Mouse (Mus musculus): ENCODE measurements at regions not wholly inside any gene's neighbourhood (a gene's known extent, or its start where the extent isn't known, plus 50 kb on each side); places are given as distances from the start of the nearest gene placed in this dataset.
A peak's percentile ranks its signal among the peaks of the same experiment; 100 is the strongest.

DNA sequence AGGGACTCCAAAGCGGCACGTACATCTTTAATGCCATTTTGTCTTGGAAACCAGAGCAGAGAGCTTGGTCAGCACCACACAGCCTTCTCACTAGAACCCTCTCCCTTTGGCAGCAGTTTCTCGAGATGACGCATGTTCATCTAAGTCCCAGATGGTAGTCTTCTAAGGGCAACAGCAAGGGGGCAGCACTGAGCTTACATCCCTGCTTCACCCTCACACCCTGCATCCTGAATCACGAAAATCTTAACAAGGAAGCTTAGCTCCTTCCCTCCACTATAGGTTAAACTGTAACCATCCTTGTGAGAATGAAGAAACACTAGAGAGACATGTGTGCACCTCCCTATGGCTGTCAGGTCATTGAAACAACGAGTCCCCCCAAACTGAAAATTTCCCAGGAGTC, 538.4 kb downstream of the Plekhb2 start:
- H3K4me2 ChIP-seq (replicated peaks): no peak overlapping the region
- H3K27me3 ChIP-seq: no peaks in the 10 kb centered on the region; the same call in 1 of the 2 replicates
- H3K4me1 ChIP-seq: no peaks in the 10 kb centered on the region
- ATAC-seq (ENCODE audit: low FRiP score): no peak
- H3K27ac ChIP-seq: no peak overlapping the region
- H3K9ac ChIP-seq: no peak overlapping the region
- no peak overlapping the region for H3K4me3 ChIP-seq
- H3K9me3 ChIP-seq (replicated peaks): no peaks in the 10 kb centered on the region
- 31% methylated on average over 6 of the region's 6 CpGs for WGBS
- H3K36me3 ChIP-seq: no peaks in the 10 kb centered on the region

DNA sequence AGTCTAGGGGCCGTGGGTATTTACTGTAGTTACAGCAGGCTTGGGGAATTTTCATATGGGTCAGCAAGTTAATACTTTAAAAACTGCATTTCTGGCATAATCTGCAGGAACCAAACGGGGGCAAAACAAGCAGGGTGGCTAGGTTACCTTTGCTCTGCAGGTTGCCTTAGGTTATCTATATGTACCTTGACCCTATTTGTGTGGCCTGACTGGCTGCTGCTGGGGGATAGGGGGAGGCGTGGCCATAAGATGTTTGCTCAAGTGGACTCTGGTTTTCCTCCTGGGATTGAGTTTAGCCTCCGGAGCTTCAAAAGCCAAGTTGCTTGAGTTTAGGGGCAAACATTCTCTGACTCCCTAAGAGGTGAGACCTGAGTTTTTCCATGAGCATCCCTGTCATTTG, 540.6 kb downstream of the Plekhb2 start:
- no peaks in the 10 kb centered on the region for H3K36me3 ChIP-seq
- no peak overlapping the region for H3K4me2 ChIP-seq (replicated peaks)
- no peak overlapping the region for H3K9ac ChIP-seq
- no peaks in the 10 kb centered on the region; the same call in 1 of the 2 replicates for H3K27me3 ChIP-seq
- H3K4me1 ChIP-seq: no peaks in the 10 kb centered on the region
- H3K9me3 ChIP-seq (replicated peaks): no peaks in the 10 kb centered on the region
- ATAC-seq (ENCODE audit: low FRiP score): no peak
- H3K4me3 ChIP-seq: no peak overlapping the region
- no peak overlapping the region for H3K27ac ChIP-seq
- 80% methylated on average over 4 of the region's 4 CpGs for WGBS

DNA sequence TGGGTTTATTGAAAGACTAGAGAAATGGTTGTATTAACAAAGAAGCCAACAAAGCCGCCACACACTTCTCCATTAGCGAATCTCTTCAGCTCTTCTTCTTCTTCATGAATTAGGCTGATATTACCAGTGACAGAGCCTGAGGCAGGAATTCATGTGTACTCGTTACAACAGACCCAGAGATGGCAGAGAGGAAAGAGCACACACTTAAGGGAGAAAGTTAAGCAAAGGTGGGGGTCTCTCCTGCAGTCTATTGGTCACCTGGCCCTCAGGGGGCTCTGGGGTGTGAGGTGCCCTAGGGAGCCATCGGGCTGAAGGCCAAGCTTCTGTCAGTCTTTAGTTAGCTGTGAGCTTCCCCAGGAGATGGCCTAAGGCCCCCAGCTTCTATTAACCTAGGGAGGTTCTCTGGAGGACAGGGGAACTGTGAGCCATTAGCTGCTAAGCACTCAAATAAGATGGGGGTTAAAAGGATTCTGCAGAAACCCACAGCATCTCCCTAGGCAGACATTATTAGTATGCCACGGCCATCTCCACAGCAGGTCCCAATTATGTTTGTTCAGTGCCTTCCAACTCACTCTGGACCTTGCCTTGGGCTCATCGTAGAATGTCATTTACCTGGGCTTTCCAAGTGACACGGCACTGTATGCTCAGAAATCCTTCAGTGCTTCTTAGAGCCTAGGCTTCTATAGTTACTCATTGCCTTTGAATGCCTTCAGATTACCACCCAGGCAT, 541.2 kb downstream of the Plekhb2 start:
- Histone ChIP-seq H3K9me3 (replicated peaks) (no peaks in the 10 kb centered on the region), H3K27ac (no peak overlapping the region), H3K4me1 (no peaks in the 10 kb centered on the region), H3K9ac (no peak overlapping the region), H3K27me3 (no peaks in the 10 kb centered on the region; the same call in 1 of the 2 replicates), H3K36me3 (no peaks in the 10 kb centered on the region), H3K4me3 (no peak overlapping the region), H3K4me2 (replicated peaks) (no peak overlapping the region)
- ATAC-seq (ENCODE audit: low FRiP score): no peak
- WGBS: 80% methylated on average over 7 of the region's 7 CpGs

DNA sequence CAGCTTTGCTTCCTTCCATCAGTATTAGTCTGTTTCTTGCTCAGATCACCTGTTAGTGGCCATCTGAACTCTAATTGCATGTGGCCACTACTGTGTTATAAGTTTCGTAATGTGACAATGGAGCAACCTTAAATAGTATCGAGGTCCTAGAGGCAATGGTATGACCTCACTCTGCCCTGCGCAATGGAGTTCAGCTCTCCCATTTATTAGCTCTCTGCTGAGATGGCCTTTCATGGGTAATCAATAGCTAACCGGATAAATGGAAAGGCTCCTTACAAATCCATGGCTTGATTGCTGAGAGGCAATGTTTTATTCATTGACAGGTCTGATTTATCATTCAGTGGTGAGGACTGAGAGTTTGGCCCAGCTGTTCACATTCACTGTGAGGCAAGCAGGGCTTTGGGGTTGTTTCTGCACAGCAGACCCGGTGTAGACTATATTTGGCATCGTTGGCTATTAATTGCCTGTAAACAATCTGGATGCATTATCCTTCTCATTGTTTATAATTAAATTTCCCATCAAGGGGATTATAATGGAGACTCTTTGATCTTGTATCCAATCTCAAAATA, 543.9 kb downstream of the Plekhb2 start:
- 0 out of 2 replicates have a peak, but pooled peaks have one; percentile 32 for ATAC-seq (ENCODE audit: low FRiP score)

DNA sequence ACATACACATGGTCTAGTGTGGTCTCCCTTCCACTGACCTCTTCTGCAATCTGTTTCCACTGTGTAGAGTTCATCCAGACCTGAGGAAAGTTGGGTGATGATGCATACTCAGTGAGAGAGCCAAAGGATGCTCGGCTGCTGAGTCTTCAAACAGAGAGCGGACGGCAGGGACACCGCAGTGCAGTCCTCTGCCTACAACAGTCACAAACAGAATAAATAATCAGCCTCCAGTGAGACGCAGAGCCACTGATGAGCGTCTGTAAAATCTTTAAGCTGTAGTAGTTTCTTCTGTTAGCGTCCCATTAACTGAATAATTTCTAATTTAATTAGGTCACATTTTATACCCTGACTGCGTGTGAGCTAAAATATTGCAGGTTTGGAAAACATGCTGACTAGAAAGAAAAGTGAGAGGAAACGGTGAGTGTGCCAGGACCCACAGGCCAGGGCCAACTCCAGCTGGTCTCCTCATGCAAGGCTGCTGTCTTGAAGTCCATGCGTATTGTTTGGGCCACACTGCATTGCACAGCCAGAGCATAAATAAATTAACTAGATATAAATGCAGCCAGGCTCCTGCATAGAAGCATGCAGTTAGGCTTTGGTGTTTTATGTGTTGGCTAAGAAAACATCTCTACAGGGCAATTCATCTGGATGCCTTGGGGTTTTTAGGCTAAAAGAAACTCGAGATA, 551.0 kb downstream of the Plekhb2 start:
- Histone ChIP-seq H3K36me3 (no peaks in the 10 kb centered on the region), H3K27ac (no peak overlapping the region), H3K4me1 (peaks cover 7% of the 10 kb centered on the region; the same call in 1 of the 2 replicates), H3K9ac (no peak overlapping the region), H3K4me3 (no peak overlapping the region), H3K27me3 (no peaks in the 10 kb centered on the region), H3K4me2 (replicated peaks) (no peak overlapping the region), H3K9me3 (replicated peaks) (no peaks in the 10 kb centered on the region)
- WGBS: 82% methylated on average over 11 of the region's 11 CpGs
- ATAC-seq (ENCODE audit: low FRiP score): no peak

More for the DNA sequence above, 543.9 kb downstream of the Plekhb2 start:
- Histone ChIP-seq H3K4me1 (no peaks in the 10 kb centered on the region), H3K9ac (no peak overlapping the region), H3K4me3 (no peak overlapping the region), H3K27ac (no peak overlapping the region), H3K27me3 (no peaks in the 10 kb centered on the region), H3K4me2 (replicated peaks) (no peak overlapping the region), H3K36me3 (no peaks in the 10 kb centered on the region), H3K9me3 (replicated peaks) (no peaks in the 10 kb centered on the region)
- 49% methylated on average over 6 of the region's 6 CpGs for WGBS

DNA sequence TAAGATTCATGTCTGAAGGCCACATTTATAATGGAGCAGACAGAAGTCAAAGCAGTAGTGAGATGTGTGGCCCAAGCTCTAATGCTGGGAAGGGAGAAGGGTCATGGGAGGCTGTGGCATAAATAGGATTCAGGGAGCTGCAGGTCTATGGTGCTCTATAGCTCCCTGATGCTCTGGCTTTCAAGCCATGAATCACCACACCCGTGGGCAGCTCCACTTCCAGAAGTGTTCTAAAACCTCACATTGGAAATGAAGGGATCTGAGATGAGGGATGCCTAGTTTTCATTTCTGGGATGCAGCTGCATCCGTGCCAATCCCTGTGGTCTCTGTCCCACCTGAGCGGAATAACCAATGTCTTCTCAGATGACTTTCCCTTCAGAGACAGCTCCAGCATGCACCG, 553.2 kb downstream of the Plekhb2 start:
- no peak overlapping the region for H3K4me2 ChIP-seq (replicated peaks)
- no peak overlapping the region for H3K27ac ChIP-seq
- no peaks in the 10 kb centered on the region for H3K36me3 ChIP-seq
- H3K27me3 ChIP-seq: no peaks in the 10 kb centered on the region
- 75% methylated on average over 4 of the region's 4 CpGs for WGBS
- no peak overlapping the region for H3K4me3 ChIP-seq
- no peaks in the 10 kb centered on the region for H3K9me3 ChIP-seq (replicated peaks)
- H3K4me1 ChIP-seq: peaks cover 7% of the 10 kb centered on the region; the same call in 1 of the 2 replicates
- H3K9ac ChIP-seq: no peak overlapping the region
- no peak for ATAC-seq (ENCODE audit: low FRiP score)

DNA sequence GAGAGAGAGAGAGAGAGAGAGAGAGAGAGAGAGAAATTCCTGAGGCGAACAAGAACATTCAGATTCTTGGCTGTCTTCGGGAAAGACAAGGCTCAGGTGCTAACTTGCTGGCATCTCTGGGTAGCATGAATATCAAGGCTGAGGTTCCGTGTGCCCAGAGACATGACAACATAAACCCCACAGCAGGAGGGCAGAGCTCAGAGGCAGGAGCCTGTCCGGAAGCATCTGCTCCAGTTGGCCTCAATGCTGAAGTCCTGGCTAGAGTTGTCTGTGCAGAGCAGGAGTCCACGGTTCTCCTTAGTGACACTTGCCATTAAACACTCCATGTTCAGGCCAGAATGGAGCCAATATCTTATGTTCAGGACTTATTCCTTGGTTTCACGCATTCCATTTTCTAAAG, 555.6 kb downstream of the Plekhb2 start:
- H3K27ac ChIP-seq: no peak overlapping the region
- no peaks in the 10 kb centered on the region for H3K9me3 ChIP-seq (replicated peaks)
- H3K4me2 ChIP-seq (replicated peaks): no peak overlapping the region
- H3K4me1 ChIP-seq: peaks cover 7% of the 10 kb centered on the region; the same call in 1 of the 2 replicates
- H3K4me3 ChIP-seq: no peak overlapping the region
- H3K36me3 ChIP-seq: no peaks in the 10 kb centered on the region
- no peak for ATAC-seq (ENCODE audit: low FRiP score)
- H3K27me3 ChIP-seq: no peaks in the 10 kb centered on the region
- 70% methylated on average over 6 of the region's 6 CpGs for WGBS
- no peak overlapping the region for H3K9ac ChIP-seq

DNA sequence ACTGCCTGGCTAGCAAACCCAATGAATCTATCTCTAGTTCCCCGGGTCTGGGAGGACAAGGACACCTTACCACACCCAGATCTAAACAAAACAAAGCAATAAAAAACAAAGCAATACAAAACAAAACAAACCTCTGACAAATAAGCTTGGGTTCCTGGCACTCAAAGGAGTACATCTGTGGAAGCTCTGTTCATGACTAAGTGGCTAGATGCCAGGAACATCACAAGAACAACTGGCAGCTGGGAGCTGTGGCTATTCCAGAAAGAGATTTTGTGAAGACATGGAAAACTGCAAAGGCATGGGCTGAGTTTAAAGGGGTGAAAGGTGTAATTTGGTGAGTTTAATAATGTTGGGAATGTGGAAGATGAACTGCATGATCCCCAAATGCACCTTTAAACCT, 565.9 kb downstream of the Plekhb2 start:
- no peaks in the 10 kb centered on the region for H3K27me3 ChIP-seq
- no peaks in the 10 kb centered on the region for H3K36me3 ChIP-seq
- no peak overlapping the region for H3K4me3 ChIP-seq
- H3K9me3 ChIP-seq (replicated peaks): no peaks in the 10 kb centered on the region
- no peaks in the 10 kb centered on the region for H3K4me1 ChIP-seq
- ATAC-seq (ENCODE audit: low FRiP score): no peak
- no peak overlapping the region for H3K27ac ChIP-seq
- H3K9ac ChIP-seq: no peak overlapping the region
- H3K4me2 ChIP-seq (replicated peaks): no peak overlapping the region
- WGBS: 71% methylated on average over 1 of the region's 1 CpGs

DNA sequence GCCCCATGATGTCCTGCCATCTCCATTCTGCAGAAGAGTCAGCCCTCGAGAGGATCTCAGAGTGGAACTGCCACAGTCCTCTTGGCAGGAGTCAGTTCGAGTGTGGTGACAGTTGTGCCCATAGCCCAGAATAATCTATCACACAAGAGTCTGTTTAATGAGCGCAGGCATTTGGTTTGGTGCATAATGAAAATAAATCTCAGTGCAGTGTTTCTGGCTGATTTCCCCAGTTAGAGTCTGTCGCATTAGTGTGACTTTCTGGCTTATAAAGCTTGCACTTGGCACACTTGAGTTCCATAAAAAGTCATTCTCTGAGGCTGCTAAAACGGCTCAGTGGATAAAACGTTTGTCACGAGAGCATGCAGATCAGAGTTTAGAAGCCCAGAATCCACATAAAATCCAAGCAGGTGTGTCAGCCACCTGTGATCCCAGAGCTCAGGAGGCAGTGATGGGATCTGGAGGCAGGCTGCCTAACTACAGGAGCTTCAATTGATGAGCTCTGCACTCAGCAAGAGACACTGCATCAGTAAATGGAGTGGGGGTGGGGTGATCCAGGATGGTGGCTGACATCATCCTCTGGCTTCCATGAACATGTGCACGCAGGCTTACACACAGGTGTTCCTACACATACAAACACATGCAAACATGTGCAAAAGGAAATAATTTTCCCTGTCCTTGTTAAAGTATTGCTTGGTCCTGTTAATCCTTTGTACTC, 578.5 kb downstream of the Plekhb2 start:
- no peak overlapping the region for H3K4me3 ChIP-seq
- peaks cover 3% of the 10 kb centered on the region; the same call in 1 of the 2 replicates for H3K9me3 ChIP-seq (replicated peaks)
- no peaks in the 10 kb centered on the region for H3K4me1 ChIP-seq
- no peaks in the 10 kb centered on the region for H3K27me3 ChIP-seq
- no peak overlapping the region for H3K27ac ChIP-seq
- no peak for ATAC-seq (ENCODE audit: low FRiP score)
- no peaks in the 10 kb centered on the region for H3K36me3 ChIP-seq
- WGBS: 88% methylated on average over 8 of the region's 8 CpGs
- no peak overlapping the region for H3K4me2 ChIP-seq (replicated peaks)
- no peak overlapping the region for H3K9ac ChIP-seq

DNA sequence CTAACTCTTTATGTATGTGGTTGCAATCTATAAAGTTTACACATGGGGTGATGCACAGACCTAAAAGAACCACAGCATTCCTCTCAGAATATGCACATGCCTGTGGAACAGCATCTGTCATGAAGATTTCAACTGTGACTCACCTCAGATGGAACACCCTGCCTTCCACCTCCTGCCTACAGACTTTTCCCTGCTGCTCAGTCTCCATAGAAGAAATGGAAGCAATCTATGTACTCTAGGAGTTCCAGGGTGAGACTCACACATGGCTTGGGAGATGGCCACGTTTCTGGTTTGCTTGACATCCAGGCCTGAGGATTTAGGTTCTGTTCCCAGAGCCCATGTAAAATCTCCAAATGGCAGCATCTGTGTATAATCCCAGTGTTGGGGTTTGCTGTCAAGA, 579.7 kb downstream of the Plekhb2 start:
- no peaks in the 10 kb centered on the region for H3K27me3 ChIP-seq
- no peaks in the 10 kb centered on the region for H3K36me3 ChIP-seq
- H3K27ac ChIP-seq: no peak overlapping the region
- 71% methylated on average over 1 of the region's 1 CpGs for WGBS
- no peak overlapping the region for H3K4me2 ChIP-seq (replicated peaks)
- ATAC-seq (ENCODE audit: low FRiP score): no peak
- H3K9ac ChIP-seq: no peak overlapping the region
- H3K4me1 ChIP-seq: no peaks in the 10 kb centered on the region
- H3K4me3 ChIP-seq: no peak overlapping the region
- H3K9me3 ChIP-seq (replicated peaks): peaks cover 3% of the 10 kb centered on the region; the same call in 1 of the 2 replicates

DNA sequence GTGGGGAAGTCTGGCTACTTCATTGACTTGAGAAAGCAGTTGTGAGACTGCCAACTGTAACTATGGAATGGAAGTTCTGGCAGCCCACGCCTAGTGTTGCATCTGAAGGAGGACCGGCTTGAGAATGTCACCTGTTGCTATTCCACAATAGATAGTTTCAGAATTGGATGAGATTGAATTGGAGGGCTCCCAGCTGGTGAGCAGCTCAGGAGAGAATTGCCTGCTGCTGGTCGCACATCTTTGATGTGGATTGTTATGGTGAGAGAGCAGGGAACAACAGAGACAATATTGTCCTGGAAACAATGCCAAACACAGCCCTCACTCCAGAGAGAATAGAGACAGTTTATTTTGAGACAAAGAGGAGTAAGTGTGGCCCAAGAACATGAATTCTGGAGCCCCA, 585.9 kb downstream of the Plekhb2 start:
- WGBS: 62% methylated on average over 3 of the region's 3 CpGs
- Histone ChIP-seq H3K27ac (no peak overlapping the region), H3K4me1 (no peaks in the 10 kb centered on the region), H3K4me3 (no peak overlapping the region), H3K27me3 (no peaks in the 10 kb centered on the region), H3K9ac (no peak overlapping the region), H3K9me3 (replicated peaks) (peaks cover 3% of the 10 kb centered on the region; the same call in 1 of the 2 replicates), H3K36me3 (no peaks in the 10 kb centered on the region), H3K4me2 (replicated peaks) (no peak overlapping the region)
- ATAC-seq (ENCODE audit: low FRiP score): no peak

DNA sequence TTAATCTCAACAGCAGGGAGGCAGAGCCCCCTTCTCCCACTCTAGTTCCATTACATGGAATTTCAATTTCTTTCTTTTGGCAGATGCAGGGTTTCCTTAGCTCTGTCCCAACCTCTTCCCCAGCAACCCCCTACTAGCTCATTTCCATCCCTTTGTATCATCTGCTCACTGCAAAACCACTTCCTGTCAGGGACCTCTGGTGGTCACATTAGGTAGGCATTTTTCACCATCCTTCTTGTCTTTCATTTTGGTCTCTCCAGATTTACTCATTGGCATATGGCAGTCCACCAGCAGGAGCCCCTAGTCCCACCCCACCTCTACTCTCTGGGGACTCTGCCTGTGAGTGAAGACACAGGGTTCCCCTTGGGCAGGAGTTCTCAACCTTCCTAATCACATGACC, 597.6 kb downstream of the Plekhb2 start:
- Histone ChIP-seq H3K27me3 (no peaks in the 10 kb centered on the region), H3K4me2 (replicated peaks) (no peak overlapping the region), H3K4me1 (no peaks in the 10 kb centered on the region), H3K9me3 (replicated peaks) (no peaks in the 10 kb centered on the region), H3K27ac (no peak overlapping the region), H3K9ac (no peak overlapping the region), H3K36me3 (no peaks in the 10 kb centered on the region), H3K4me3 (no peak overlapping the region)
- no peak for ATAC-seq (ENCODE audit: low FRiP score)

All from hindbrain, embryonic 12.5 days (tissue).